Mouse (Mus musculus) forebrain, embryonic 12.5 days (tissue): ENCODE measurements at regions not wholly inside any gene's neighbourhood (a gene's known extent, or its start where the extent isn't known, plus 50 kb on each side); places are given as distances from the start of the nearest gene placed in this dataset.

Experiments
- ATAC-seq: fragments of 200-750 bp; cut with Nextera tagmentation; 2 replicates; pipeline ENCODE4 v1.8.0; 2017; ENCODE audit warnings: moderate TSS enrichment; ENCODE audit not compliant: low FRiP score
- H3K27ac ChIP-seq: fragments of 300-500 bp; sonication (generic); 2 replicates; pipeline ENCODE4 v1.5.1; 2016; ENCODE audit warnings: mild to moderate bottlenecking
- H3K27me3 ChIP-seq: fragments of 300-500 bp; sonication (generic); 2 replicates; pipeline ENCODE4 v1.6.1; 2016; ENCODE audit warnings: mild to moderate bottlenecking
- H3K36me3 ChIP-seq: fragments of 300-500 bp; sonication (generic); replicated peaks from 2 replicates; pipeline ENCODE4 v1.6.1; 2016; ENCODE audit warnings: mild to moderate bottlenecking
- H3K4me1 ChIP-seq: fragments of 300-500 bp; sonication (generic); 2 replicates; pipeline ENCODE4 v1.6.1; 2016
- H3K4me2 ChIP-seq: fragments of 300-500 bp; sonication (generic); 2 replicates; pipeline ENCODE4 v1.6.1; 2016; ENCODE audit warnings: mild to moderate bottlenecking, moderate library complexity
- H3K4me3 ChIP-seq: fragments of 300-500 bp; sonication (generic); replicated peaks from 2 replicates; pipeline ENCODE4 v1.5.1; 2016; ENCODE audit warnings: mild to moderate bottlenecking
- H3K9ac ChIP-seq: fragments of 300-500 bp; sonication (generic); 2 replicates; pipeline ENCODE4 v1.6.1; 2016; ENCODE audit warnings: mild to moderate bottlenecking
- H3K9me3 ChIP-seq: fragments of 300-500 bp; sonication (generic); 2 replicates; pipeline ENCODE4 v1.6.1; 2016
- WGBS: fragments of 180-500 bp; shearing (Covaris S2); methylation state at CpG from one replicate; pipeline ENCODE4 v1.1.7; 2016; 5-methylcytosine and 5-hydroxymethylcytosine counted together

DNA sequence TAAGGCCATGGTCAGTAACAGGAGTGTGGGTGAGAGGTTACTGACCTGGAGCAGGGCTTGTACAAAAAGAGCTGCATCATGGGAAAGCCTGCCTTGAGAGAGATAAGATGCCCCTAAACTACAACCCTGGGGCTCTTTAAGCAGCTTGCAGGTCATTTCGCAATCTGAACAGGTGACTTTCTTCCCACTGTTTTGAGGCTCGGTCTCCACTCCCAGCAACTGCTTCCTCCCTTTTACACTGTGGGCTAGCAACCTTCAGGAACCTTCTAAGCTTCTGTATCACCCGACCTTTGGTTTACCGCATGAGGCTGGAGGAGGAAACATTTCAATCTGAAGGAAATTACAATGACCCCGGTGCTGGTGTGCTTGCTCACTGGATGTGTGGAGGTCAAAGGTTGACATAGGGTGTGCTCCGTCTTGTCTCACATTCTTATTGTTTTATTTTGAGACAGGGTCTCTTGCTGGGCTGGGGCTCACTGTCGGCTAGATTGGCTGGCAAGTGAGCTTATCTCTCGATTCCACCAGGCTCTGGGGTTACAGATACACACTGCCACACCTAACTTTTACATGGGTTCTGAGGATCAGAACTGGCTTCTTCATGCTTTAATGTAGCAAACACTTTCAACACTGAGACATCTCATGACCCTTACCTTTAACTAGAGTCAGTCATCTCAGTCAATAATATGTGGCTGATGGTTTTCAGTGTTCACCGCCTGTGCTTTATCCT lies 71.1 kb upstream of the Ccdc71l start:
- Histone ChIP-seq H3K4me1 (no peaks in the 10 kb centered on the region), H3K27ac (no peak overlapping the region), H3K27me3 (no peaks in the 10 kb centered on the region), H3K36me3 (no peaks in the 10 kb centered on the region), H3K9me3 (no peaks in the 10 kb centered on the region), H3K4me3 (no peak overlapping the region), H3K4me2 (no peak overlapping the region), H3K9ac (no peak overlapping the region)
- 83% methylated on average over 9 of the region's 9 CpGs for WGBS
- no peak for ATAC-seq

DNA sequence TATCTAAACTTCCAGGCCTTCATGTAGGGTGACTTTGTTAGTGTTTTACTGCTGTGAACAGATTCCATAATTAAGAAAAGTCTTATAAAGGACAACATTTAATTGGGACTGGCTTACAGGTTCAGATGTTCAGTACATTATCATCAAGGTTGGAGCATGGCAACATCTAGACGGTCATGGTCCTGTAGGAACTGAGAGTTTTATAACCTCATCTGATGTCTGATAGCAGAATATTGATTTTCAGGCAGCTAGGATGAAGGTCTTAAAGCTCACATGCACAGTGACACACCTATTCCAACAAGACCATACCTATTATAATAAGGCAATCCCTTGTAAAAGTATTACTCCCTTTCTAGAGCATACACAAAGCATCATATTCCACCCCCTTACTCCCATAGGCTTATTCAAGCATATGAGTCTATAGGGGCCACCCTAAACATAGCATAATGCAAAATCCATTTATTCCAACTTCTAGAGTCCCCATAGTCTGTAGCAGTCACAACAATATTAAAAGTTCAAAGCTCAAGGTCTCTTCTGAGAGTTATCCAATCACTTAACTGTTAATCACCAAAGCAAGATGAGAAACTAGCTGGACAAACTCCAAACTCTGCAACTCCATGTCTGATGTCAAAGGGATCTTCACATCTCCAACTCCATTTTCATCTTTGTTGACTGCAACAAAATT lies 63.3 kb upstream of the Ccdc71l start:
- Histone ChIP-seq H3K27ac (no peak overlapping the region), H3K4me1 (no peaks in the 10 kb centered on the region), H3K9ac (no peak overlapping the region), H3K27me3 (no peaks in the 10 kb centered on the region), H3K36me3 (no peaks in the 10 kb centered on the region), H3K9me3 (no peaks in the 10 kb centered on the region), H3K4me3 (no peak overlapping the region), H3K4me2 (no peak overlapping the region)
- WGBS = 95% methylated on average over 1 of the region's 1 CpGs
- ATAC-seq = no peak
